Mouse (Mus musculus): Measurements from ENCODE around the gene Dcst2.

DNA sequence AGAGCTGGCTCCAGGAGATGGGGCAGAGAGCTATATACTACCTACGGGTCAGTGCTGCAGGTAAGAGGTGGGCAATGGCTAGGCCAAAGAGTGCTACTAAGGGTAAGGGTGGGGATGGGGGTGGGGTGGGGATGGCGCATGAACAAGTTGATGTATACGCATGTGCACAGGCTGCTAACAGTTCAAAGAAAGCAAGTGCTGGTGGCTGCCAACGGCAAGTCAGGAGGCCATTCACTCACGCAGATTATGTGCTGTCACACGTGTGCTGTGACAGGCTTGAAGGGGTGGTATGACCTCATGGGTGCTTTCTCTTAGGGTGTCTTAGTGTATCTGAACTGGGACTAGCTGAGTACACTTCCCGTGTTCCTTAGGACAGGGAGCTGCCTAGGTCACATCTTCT, 39.6 kb downstream of the Dcst2 start:
- TF ChIP-seq GATA1 (IDR thresholded peaks at IDR 0.05; ENCODE audit: low read length) (no peak), TAL1 (IDR thresholded peaks at IDR 0.05; ENCODE audit: low read length) (no peak)
